Mouse (Mus musculus): Measurements from ENCODE around the gene Mib2.

- no peak for TF ChIP-seq TAL1 (IDR thresholded peaks at IDR 0.05; ENCODE audit: low read length)
- no peak for TF ChIP-seq GATA1 (IDR thresholded peaks at IDR 0.05; ENCODE audit: low read length)
These were observed 8.4 kb downstream of the Mib2 start for GRCm38 (mm10) chr4:155660641-155661040.
